Mouse (Mus musculus): Measurements from ENCODE around the gene A930004D18Rik. TPM values are rescaled to one million over a fixed set of nuclear protein-coding genes. Genes with fewer than 3 reads are reported as not detected.

The A930004D18Rik gene
- total RNA-seq, 1 experiment = 6.2 TPM

DNA sequence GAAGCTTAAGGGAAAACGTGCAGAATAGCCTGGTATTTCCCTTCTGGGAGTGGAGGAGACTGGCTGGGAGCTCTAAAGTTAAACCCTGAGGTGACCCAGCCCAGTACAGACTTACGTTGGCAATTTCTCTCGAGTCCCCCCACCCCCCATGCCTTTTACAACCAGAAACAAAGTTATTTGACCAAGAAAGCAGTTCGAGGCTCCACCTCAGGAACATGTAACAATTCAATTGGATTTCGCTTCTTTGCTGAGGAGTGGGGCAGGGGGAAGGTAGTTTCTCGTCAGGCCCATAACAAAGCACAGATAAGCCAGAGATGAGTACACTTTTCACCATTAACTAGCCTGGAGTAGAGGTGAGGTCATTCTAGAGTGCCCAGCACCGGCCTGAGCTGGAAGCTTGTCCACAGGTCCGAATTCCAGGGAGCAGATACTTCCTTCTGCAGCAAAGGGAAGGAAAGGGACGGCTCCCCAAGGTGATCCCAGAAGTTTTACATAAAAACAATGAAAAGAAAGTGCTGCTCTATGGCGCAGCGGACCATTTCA, 11.8 kb upstream of the A930004D18Rik start:
- DNase-seq (ENCODE audit: low read depth, low spot score) = no peak
- TF ChIP-seq CHD2 (IDR thresholded peaks at IDR 0.05; ENCODE audit: low read depth, low read length) (no peak), ZC3H11A (IDR thresholded peaks at IDR 0.05; ENCODE audit: borderline replicate concordance, low read depth, low read length) (no peak), ZNF384 (IDR thresholded peaks at IDR 0.05; ENCODE audit: low read depth, low read length) (no peak), MAFK (IDR thresholded peaks at IDR 0.05; ENCODE audit: insufficient read depth, low read depth, low read length) (no peak), HCFC1 (IDR thresholded peaks at IDR 0.05; ENCODE audit: borderline replicate concordance, insufficient read depth, low read length) (no peak)
- H3K4me3 ChIP-seq (ENCODE audit: insufficient read depth in 1 of 2, low read depth in 1 of 2, low read length in 2 of 2, poor library complexity in 1 of 2, severe bottlenecking in 1 of 2) = peak overlapping the region in 1 of 2 experiments; percentile 34; a peak in 2 of 4 replicates
- no peaks in the 10 kb centered on the region for H3K36me3 ChIP-seq (ENCODE audit: control insufficient read depth, insufficient read depth, low read length, poor library complexity, severe bottlenecking)
- in situ Hi-C loops (cut with MboI; ENCODE audit: low sequenced_read_pairs in 2 of 2, unreplicated experiment in 2 of 2) = loop anchor here in 1 of 2 experiments (25.0 kb wide), 1 partner anchor 1388 kb away; the partner anchor contains the start of gene Ptf1a
- no peak overlapping the region for H3K9ac ChIP-seq (ENCODE audit: insufficient read depth, low read depth, low read length, poor library complexity, severe bottlenecking)
- H3K4me1 ChIP-seq (ENCODE audit: control insufficient read depth in 2 of 2, insufficient read depth in 2 of 2, low read length in 2 of 2, poor library complexity in 1 of 2) = peaks cover under 1 to 5% of the 10 kb centered on the region in 2 experiments; a peak in 2 of 4 replicates
- H3K9me3 ChIP-seq (ENCODE audit: control insufficient read depth, insufficient read depth, low read depth, low read length) = no peaks in the 10 kb centered on the region
- no peak overlapping the region for H3K27ac ChIP-seq (ENCODE audit: insufficient read depth, low read depth, low read length, poor library complexity, severe bottlenecking)

DNA sequence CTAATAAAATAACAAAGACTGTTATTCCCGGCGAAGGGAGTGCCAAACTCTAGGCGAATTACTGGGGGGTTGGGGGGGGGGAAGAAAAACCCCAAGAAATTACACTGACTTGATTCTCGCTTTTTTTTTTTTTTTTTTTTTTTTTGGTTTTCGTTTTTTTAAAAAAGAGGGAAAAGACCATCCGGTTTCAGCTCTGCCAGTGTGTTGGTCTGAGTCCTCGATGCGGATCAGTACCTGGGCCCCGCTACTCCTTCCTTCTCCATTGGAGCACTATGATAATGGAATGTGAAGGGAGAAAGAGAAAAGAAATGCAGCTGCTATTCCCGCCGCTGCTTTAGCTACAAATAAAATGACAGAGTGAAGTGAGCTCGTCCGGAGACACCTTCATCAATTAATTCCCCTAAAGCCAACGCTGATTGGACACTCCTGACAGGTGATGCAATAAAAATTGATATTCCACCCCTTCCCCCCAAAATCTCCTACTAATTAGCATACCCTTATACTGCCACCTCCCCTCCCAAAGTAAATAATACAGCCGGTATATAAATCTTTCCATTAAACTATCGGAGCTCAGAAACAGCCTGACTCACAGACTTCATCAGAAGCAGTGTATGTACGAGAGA, 11.0 kb upstream of the A930004D18Rik start, which contains the start of gene Skida1:
Gene Skida1, minus strand, starts transcription at position 599 of the 623 bp plus-strand sequence.
- Histone ChIP-seq H3K4me3 (ENCODE audit: insufficient read depth in 1 of 2, low read depth in 1 of 2, low read length in 2 of 2, poor library complexity in 1 of 2, severe bottlenecking in 1 of 2) (peak within 1 kb of the TSS; percentile 70 to 74), H3K9ac (ENCODE audit: insufficient read depth, low read depth, low read length, poor library complexity, severe bottlenecking) (peak within 1 kb of the TSS; percentile 73), H3K9me3 (ENCODE audit: control insufficient read depth, insufficient read depth, low read depth, low read length) (no peaks in the 10 kb centered on the region), H3K4me1 (ENCODE audit: control insufficient read depth in 2 of 2, insufficient read depth in 2 of 2, low read length in 2 of 2, poor library complexity in 1 of 2) (peaks cover 0 to 5% of the 10 kb centered on the region in 2 experiments; a peak in 2 of 4 replicates), H3K36me3 (ENCODE audit: control insufficient read depth, insufficient read depth, low read length, poor library complexity, severe bottlenecking) (no peaks in the 10 kb centered on the region), H3K27ac (ENCODE audit: insufficient read depth, low read depth, low read length, poor library complexity, severe bottlenecking) (no peak within 1 kb of the TSS)
- TF ChIP-seq ZNF384 (IDR thresholded peaks at IDR 0.05; ENCODE audit: low read depth, low read length) (peak; percentile 44; the same call in 1 of the 2 replicates), ZC3H11A (IDR thresholded peaks at IDR 0.05; ENCODE audit: borderline replicate concordance, low read depth, low read length) (no peak), HCFC1 (IDR thresholded peaks at IDR 0.05; ENCODE audit: borderline replicate concordance, insufficient read depth, low read length) (no peak), MAFK (IDR thresholded peaks at IDR 0.05; ENCODE audit: insufficient read depth, low read depth, low read length) (no peak), CHD2 (IDR thresholded peaks at IDR 0.05; ENCODE audit: low read depth, low read length) (no peak)
- in situ Hi-C loops (cut with MboI; ENCODE audit: low sequenced_read_pairs in 2 of 2, unreplicated experiment in 2 of 2) = loop anchor here in 1 of 2 experiments (25.0 kb wide), 1 partner anchor 1389 kb away; the partner anchor contains the start of gene Ptf1a
- DNase-seq (ENCODE audit: low read depth, low spot score) = no peak

DNA sequence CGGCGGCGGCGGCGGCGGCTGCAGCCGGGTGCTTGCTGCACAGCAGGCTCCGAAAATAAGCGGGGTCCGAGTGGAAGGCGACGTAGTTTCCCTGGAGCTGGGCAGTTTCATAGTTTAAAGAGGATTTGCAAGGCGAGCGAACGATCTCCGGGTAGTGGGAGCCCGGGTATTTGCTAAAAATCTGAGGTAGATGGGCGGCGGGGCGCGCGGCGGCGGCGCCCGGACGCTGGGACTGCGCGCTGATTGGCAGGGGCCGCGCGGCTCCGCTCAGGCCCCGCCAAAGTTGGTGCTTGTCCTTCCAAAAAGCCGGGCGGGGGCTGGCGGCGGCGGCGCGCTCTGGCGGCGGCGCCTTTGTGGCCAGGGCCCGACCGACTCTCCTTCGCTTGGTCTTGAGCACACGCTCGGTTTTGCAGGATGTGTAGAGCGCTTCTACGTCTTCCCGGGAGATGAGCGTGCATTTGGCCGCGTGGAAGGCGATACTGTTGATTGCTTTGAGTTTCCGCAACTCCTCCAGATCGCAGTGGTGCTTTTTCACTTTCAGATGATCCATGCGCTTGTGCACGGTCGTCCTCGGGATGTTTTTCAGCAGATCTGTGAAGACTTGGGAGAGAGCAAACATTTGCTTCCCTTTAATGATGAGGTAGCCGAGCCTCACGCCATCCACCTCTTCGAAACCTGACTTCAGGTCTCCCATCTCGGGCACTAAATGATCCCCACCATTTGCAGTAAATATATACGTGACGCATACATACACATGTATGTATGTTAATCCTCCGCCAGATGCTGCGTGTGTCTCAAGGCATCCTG, 10.3 kb upstream of the A930004D18Rik start:
- Histone ChIP-seq H3K4me1 (ENCODE audit: control insufficient read depth in 2 of 2, insufficient read depth in 2 of 2, low read length in 2 of 2, poor library complexity in 1 of 2) (peaks cover 0 to 5% of the 10 kb centered on the region in 2 experiments; a peak in 2 of 4 replicates), H3K9me3 (ENCODE audit: control insufficient read depth, insufficient read depth, low read depth, low read length) (no peaks in the 10 kb centered on the region), H3K36me3 (ENCODE audit: control insufficient read depth, insufficient read depth, low read length, poor library complexity, severe bottlenecking) (no peaks in the 10 kb centered on the region), H3K27ac (ENCODE audit: insufficient read depth, low read depth, low read length, poor library complexity, severe bottlenecking) (no peak overlapping the region), H3K4me3 (ENCODE audit: insufficient read depth in 1 of 2, low read depth in 1 of 2, low read length in 2 of 2, poor library complexity in 1 of 2, severe bottlenecking in 1 of 2) (peak overlapping the region; percentile 70 to 74), H3K9ac (ENCODE audit: insufficient read depth, low read depth, low read length, poor library complexity, severe bottlenecking) (peak overlapping the region; percentile 73)
- TF ChIP-seq ZC3H11A (IDR thresholded peaks at IDR 0.05; ENCODE audit: borderline replicate concordance, low read depth, low read length) = no peak
- no peak for TF ChIP-seq ZNF384 (IDR thresholded peaks at IDR 0.05; ENCODE audit: low read depth, low read length)
- no peak for TF ChIP-seq HCFC1 (IDR thresholded peaks at IDR 0.05; ENCODE audit: borderline replicate concordance, insufficient read depth, low read length)
- TF ChIP-seq CHD2 (IDR thresholded peaks at IDR 0.05; ENCODE audit: low read depth, low read length) = no peak
- TF ChIP-seq MAFK (IDR thresholded peaks at IDR 0.05; ENCODE audit: insufficient read depth, low read depth, low read length) = no peak
- in situ Hi-C loops (cut with MboI; ENCODE audit: low sequenced_read_pairs in 2 of 2, unreplicated experiment in 2 of 2) = loop anchor here in 1 of 2 experiments (25.0 kb wide), 1 partner anchor 1389 kb away; the partner anchor contains the start of gene Ptf1a
- peak; percentile 59 for DNase-seq (ENCODE audit: low read depth, low spot score)
